Mouse (Mus musculus): ENCODE data around the gene Cdan1.

The Cdan1 gene

GRCm38 (mm10) chr2:120849449-120850423, at the start of gene Cdan1:
Gene Cdan1, minus strand, starts transcription at chr2:120850128.
- peak; percentile 61 for DNase-seq

- no peak for DNase-seq
Observed at GRCm38 (mm10) chr2:120896361-120896760, 46.4 kb upstream of the Cdan1 start.

DNA sequence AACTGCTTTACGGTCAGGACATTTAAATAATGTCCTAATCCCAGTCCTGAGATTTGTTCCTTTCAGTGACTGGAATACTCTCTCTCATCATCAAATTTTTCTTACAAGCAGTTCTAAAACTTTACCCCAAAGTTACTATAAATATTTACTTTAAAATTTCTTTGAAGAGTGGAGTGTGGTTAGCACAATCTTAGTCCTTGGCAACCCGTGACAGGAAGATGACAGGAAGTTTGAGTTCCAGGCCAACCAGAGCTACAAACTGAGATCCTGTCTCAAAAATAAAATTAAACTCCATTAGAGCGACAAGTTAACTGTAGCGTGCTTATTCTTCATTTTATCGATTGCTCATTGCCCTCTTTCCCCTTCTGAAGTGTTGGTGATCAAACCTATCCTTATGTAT, 37.7 kb upstream of the Cdan1 start:
- DNase-seq: no peak

DNA sequence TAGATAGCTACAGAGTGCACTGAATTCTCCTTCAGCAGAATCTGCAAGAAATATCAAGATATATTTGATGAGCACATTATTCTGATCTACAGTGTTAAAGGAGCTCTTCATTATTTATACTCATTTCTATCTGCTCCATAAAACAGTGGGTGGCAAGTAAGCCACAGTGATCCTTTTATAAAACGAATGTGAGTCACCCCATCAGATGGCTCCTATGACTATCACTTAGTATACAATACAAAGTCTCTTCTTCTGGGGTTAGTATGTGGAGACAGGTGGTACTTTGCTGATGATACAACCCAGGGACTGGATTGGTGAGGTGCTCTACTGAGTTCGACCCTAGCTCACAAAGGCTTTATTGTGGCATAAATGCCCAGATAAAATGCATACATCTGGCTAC, 23.3 kb upstream of the Cdan1 start:
- DNase-seq: no peak

- DNase-seq: no peak
Observed at GRCm38 (mm10) chr2:120871447-120872336, 21.8 kb upstream of the Cdan1 start.

- no peak for DNase-seq
Observed at GRCm38 (mm10) chr2:120867336-120867735, 17.4 kb upstream of the Cdan1 start.

- DNase-seq: peak; percentile 31
Observed at GRCm38 (mm10) chr2:120866561-120866960, 16.6 kb upstream of the Cdan1 start.

DNA sequence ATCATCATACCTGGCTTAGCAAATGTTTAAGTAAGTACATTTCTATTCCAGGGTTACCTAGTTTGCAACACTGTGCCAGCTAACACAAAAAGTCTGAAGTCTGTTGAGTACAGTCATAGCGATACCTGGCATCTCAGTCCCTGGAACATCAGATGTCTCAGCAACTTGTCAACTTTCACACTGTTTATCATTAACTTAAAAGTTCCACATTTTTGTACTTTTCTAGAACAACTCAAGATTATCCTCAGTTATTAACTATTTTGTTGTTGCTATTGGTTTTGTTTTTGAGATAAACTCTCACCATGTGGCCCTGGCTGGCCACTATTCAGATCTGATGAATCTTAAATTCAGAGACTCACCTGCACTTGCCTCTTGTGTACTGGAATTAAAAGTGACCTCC, 13.5 kb upstream of the Cdan1 start:
- no peak for DNase-seq

DNA sequence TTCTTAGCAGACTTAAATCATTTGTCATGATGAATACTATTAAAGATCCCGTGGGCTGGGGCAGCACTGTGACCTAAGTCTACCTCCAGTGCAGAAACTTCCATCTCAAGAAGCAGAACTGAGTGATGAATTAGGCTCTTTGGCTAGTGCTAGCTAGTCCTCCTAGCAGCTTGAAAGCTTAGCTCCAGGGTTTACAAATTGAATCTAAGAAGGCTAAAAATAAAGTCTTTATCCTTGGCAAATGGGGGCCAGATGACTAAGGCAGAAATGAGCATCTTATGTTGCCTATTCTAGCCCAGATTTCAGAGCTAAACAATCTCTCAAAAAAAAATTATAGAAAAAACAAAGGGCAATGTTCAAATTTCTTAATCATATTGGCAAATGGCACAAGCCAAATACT, 10.8 kb upstream of the Cdan1 start:
- no peak for DNase-seq

GRCm38 (mm10) chr2:120858131-120858530, 8.2 kb upstream of the Cdan1 start:
- DNase-seq: no peak

DNA sequence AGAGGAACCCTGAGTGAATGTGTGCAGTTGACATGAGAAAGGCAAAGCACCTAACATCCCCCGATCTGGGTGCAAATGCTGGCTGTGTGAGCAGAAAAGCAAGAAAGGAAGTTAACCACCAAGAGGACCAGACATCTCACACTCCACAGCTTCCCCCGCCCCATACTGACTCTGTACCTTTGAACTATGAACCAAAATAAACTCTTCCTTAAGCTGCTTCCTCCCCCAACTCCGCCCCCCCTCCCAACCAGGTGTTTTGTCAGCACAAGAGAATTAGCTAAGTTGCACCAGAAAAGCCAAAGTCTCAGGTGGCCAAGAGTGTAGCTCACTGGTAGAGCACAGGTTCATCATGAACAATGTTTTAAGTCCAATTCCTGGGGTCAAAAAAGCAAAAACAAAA, 3.2 kb upstream of the Cdan1 start:
- DNase-seq: no peak

- no peak for DNase-seq
Observed at GRCm38 (mm10) chr2:120852626-120853025, 2.7 kb upstream of the Cdan1 start.

GRCm38 (mm10) chr2:120850424-120851082, 625 bp upstream of the Cdan1 start, which contains the start of gene Ttbk2:
Gene Ttbk2, minus strand, starts transcription at chr2:120850604.
- peak; percentile 99 for DNase-seq

DNA sequence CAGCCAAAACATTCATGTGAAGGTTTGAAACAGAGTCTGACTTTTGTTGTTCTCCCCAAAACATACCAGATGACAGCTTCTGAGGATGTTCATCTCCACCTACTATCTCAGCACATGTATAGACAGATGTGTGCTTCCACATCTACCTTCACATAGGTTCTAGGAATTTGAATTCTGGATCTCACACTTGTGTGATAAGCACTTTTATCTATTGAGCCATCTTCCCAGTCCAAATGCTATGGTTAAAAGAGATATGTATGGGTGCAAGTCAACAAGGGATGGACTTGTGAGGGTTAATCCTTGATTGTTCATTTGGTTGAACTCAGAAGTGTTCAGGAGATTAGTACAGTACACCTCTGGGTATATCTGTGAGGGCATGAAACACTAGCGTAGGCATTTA, 4.6 kb downstream of the Cdan1 start:
- DNase-seq: no peak

- no peak for DNase-seq
Observed at GRCm38 (mm10) chr2:120843990-120844389, 5.9 kb downstream of the Cdan1 start.

GRCm38 (mm10) chr2:120841211-120841610, 8.7 kb downstream of the Cdan1 start:
- DNase-seq: no peak

DNA sequence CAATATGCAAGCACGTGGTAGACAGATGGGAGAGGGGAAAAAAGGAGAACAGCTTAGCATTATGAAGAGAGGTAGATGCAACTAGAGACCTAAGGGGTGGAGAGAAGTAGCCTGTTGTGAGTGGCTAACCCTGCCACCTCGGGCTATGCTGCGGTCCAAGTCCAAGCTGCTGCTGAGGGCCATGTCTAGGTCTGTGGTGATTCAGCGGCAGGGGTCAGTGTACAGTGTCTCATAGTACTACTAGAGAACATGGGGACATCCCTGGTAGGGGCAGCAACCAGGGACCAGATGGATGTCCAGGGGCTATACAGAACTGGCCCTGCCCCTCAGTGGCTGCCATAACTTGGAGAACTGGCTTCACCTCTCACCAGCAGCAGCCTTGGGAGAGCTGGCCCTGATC, 14.8 kb downstream of the Cdan1 start:
- no peak for DNase-seq

DNA sequence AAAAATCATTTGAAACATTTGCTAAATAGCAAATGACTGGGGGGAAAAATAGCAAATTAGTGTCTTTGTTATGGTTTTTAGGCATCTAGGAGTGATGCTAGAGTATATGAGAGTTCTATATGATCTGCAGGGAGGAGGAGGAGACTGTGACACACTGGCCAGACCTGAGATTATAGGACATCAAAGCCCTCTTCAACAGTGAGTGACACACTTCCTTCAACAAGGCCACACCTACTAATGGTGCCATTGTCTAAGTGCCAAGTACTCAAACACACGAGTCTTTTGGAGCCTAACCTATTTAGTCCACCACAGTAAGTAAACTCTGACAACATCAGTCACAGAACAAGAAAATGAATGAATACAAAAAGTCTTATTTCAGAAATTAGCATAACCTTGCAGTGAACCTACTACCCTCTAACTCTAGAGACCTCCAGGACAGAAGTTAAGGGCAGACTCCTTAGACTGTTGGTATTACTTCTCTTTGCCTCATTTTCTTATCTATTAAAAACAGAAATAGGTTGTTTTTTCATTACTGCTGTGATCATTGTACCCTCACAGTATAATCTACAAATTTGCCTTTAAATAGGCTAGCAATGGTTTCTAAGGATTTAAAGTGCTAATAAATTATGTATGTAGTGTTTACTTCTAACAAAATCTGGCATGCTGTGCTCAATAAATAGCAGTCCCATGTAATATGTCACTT, 22.8 kb downstream of the Cdan1 start:
- DNase-seq: no peak

GRCm38 (mm10) chr2:120770265-120770935, 79.5 kb downstream of the Cdan1 start:
- DNase-seq: no peak

GRCm38 (mm10) chr2:120761922-120762321, 88.0 kb downstream of the Cdan1 start:
- DNase-seq: no peak

DNA sequence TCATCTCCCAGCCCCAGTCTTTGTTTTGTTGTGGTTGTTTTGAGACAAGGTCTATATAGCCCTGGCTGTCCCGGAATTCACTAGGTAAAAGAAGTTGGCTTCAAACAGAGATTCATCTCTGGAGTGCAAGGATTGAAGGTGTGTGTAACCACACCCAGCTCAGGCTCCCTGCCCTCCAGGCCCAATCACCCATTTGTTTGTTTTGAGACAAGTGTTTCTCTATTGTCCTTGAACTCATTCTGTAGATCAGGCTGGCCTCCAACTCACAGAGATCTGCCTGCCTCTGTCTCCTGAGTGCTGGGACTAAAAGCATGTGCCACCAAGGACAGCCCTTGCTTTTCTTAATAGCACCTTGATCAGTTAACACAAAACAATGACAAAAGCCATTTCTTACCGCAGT, 101.9 kb downstream of the Cdan1 start:
- DNase-seq: no peak

GRCm38 (mm10) chr2:120745496-120745895, 104.4 kb downstream of the Cdan1 start:
- DNase-seq: peak; percentile 26
